Mouse (Mus musculus) liver, embryonic 14 days (tissue): ENCODE measurements around the gene Gpr68. TPM values are rescaled to one million over a fixed set of nuclear protein-coding genes. Genes with fewer than 3 reads are reported as not detected.

Experiments used
- polyA plus RNA-seq: library from polyadenylated mRNA; depleted of rRNA; stranded (reverse); fragments of >200 nt; gene quantifications from 2 replicates; pipeline ENCODE4 v1.2.3, GENCODE M21; 2012; rRNA removed

Gpr68 gene
- polyA plus RNA-seq, result 0.02 and 0.05 TPM in 2 replicates

DNA sequence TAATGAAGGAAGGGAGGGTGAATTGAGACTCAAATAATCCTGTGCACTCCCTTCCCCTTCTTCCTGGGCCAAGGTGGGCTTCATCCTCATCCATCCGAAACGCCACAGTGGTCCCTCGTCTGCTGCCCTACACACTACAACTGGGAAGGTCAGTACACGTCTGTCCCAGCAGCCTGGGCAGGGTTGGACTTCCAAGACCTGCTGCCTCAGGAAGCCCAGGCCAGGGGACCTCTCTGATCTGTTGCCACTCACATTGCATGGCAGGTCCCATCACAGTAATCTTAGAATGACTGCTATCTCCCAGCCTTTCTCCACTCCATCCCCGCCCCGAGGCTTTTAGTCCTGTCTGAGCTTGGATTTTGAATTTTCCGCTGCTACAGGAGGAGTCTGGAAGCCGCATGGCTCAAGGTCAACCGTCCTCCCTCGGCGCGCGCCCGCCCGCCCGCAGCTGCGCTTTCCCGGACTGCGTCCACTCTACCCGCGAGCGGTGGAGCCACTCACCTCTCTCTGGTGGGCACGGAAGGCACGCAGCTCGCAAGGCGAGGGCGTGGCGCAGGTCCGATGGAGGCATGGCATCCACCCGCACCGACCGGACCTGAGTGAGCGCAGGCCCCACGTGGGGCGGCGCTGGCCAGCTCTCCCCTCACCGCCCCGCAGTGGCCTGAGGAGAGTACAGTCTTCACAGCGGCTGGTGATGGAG lies at the start of gene Gpr68:
Gene Gpr68, minus strand, starts transcription at position 601 of the 700 bp plus-strand sequence.

Other genes starting within 250 kb of the Gpr68 start
- gene Rps6ka5, start 181.2 kb downstream of the Gpr68 start, polyA plus RNA-seq, result 1.5 and 1.6 TPM in 2 replicates
- 0.48 and 0.88 TPM in 2 replicates for gene Dglucy, start 129.1 kb downstream of the Gpr68 start, polyA plus RNA-seq
- gene Ccdc88c, start 120.9 kb upstream of the Gpr68 start, polyA plus RNA-seq, result 8.2 and 9.9 TPM in 2 replicates
- 20.3 and 22.4 TPM in 2 replicates for gene Ppp4r3a, start 175.5 kb upstream of the Gpr68 start, polyA plus RNA-seq